Mouse (Mus musculus) E14TG2a.4 (cell line): Measurements from ENCODE around the gene Olfr1329.
"Not testable (repeated sequence)": the region's sequence is repeated elsewhere in the genome, so short reads cannot be mapped to it uniquely, and the experiment has no call there.

Source experiments
- CTCF ChIP-seq: conservative IDR thresholded peaks from 2 replicates; pipeline ENCODE4 v1.5.1; 2014; ENCODE audit warnings: low read length
- NANOG ChIP-seq: IDR thresholded peaks from 2 replicates; pipeline ENCODE4 v1.6.1; 2014; ENCODE audit warnings: borderline replicate concordance, low read length, mixed read lengths
- POU5F1 ChIP-seq: IDR thresholded peaks from 2 replicates; pipeline ENCODE4 v1.6.1; 2014; ENCODE audit warnings: low read length, borderline replicate concordance

GRCm38 (mm10) chr4:118931326-118931725 lies 14.1 kb upstream of the Olfr1329 start:
- TF ChIP-seq CTCF, POU5F1, NANOG: not testable (repeated sequence)
